Mouse (Mus musculus) E14TG2a.4 (cell line): ENCODE data around the gene Nlk.

Experiments used
- H3K27me3 ChIP-seq: 2 replicates; pipeline ENCODE4 v1.6.1; 2014; ENCODE audit warnings: low read length, control low read depth; ENCODE audit not compliant: insufficient read depth
- H3K36me3 ChIP-seq: 2 replicates; pipeline ENCODE4 v1.6.1; 2014; ENCODE audit warnings: low read length, control low read depth; ENCODE audit not compliant: insufficient read depth
- H3K4me1 ChIP-seq: replicated peaks from 2 replicates; pipeline ENCODE4 v1.6.1; 2014; ENCODE audit warnings: low read depth, low read length, control low read depth
- H3K4me3 ChIP-seq: replicated peaks from 2 replicates; pipeline ENCODE4 v1.5.1; 2014; ENCODE audit warnings: mild to moderate bottlenecking, low read length
- H3K9me3 ChIP-seq: 2 replicates; pipeline ENCODE4 v1.6.1; 2014; ENCODE audit warnings: low read length, control low read depth
- CTCF ChIP-seq: conservative IDR thresholded peaks from 2 replicates; pipeline ENCODE4 v1.5.1; 2014; ENCODE audit warnings: low read length
- NANOG ChIP-seq: IDR thresholded peaks from 2 replicates; pipeline ENCODE4 v1.6.1; 2014; ENCODE audit warnings: borderline replicate concordance, low read length, mixed read lengths
- POU5F1 ChIP-seq: IDR thresholded peaks from 2 replicates; pipeline ENCODE4 v1.6.1; 2014; ENCODE audit warnings: low read length, borderline replicate concordance

Gene Nlk

GRCm38 (mm10) chr11:78550168-78551058 lies 146.8 kb downstream of the Nlk start, which contains the start of gene Tmem97:
Gene Tmem97 (minus strand): TSS chr11:78550777.
- H3K36me3 ChIP-seq: peaks cover 33% of the 10 kb centered on the region
- peaks cover 9% of the 10 kb centered on the region for H3K9me3 ChIP-seq
- TF ChIP-seq POU5F1 (no peak), CTCF (no peak), NANOG (no peak)
- H3K4me1 ChIP-seq: peaks cover 48% of the 10 kb centered on the region
- no peaks in the 10 kb centered on the region for H3K27me3 ChIP-seq
- H3K4me3 ChIP-seq: peak within 1 kb of the TSS; percentile 93

- Histone ChIP-seq H3K27me3 (no peaks in the 10 kb centered on the region), H3K9me3 (peaks cover 9% of the 10 kb centered on the region), H3K36me3 (peaks cover 42% of the 10 kb centered on the region), H3K4me3 (peak overlapping the region; percentile 93), H3K4me1 (peaks cover 56% of the 10 kb centered on the region)
- TF ChIP-seq CTCF (no peak), POU5F1 (no peak), NANOG (no peak)
Observed at GRCm38 (mm10) chr11:78549491-78549987, 147.6 kb downstream of the Nlk start.

- peaks cover under 1% of the 10 kb centered on the region; the same call in 1 of the 2 replicates for H3K9me3 ChIP-seq
- TF ChIP-seq CTCF (no peak), POU5F1 (no peak), NANOG (no peak)
- 0 out of 2 replicates have a peak overlapping the region, but pooled peaks have one; percentile 10 for H3K4me3 ChIP-seq
- H3K4me1 ChIP-seq: peaks cover 72% of the 10 kb centered on the region
- H3K36me3 ChIP-seq: peaks cover 56% of the 10 kb centered on the region
- H3K27me3 ChIP-seq: no peaks in the 10 kb centered on the region
Observed at GRCm38 (mm10) chr11:78547718-78548460, 149.3 kb downstream of the Nlk start.

- Histone ChIP-seq H3K27me3 (no peaks in the 10 kb centered on the region), H3K4me1 (peaks cover 70% of the 10 kb centered on the region), H3K36me3 (peaks cover 83% of the 10 kb centered on the region), H3K4me3 (no peak overlapping the region; the same call in 1 of the 2 replicates), H3K9me3 (no peaks in the 10 kb centered on the region)
- no peak for TF ChIP-seq POU5F1
- no peak for TF ChIP-seq NANOG
Observed at GRCm38 (mm10) chr11:78545181-78545580, 152.0 kb downstream of the Nlk start.

- no peak overlapping the region for H3K4me3 ChIP-seq
- no peaks in the 10 kb centered on the region for H3K9me3 ChIP-seq
- no peak for TF ChIP-seq POU5F1
- TF ChIP-seq CTCF: no peak
- TF ChIP-seq NANOG: no peak
- peaks cover 89% of the 10 kb centered on the region for H3K36me3 ChIP-seq
- H3K4me1 ChIP-seq: peaks cover 70% of the 10 kb centered on the region
- no peaks in the 10 kb centered on the region for H3K27me3 ChIP-seq
Observed at GRCm38 (mm10) chr11:78544449-78545111, 152.6 kb downstream of the Nlk start.

GRCm38 (mm10) chr11:78540358-78540757 lies 156.8 kb downstream of the Nlk start:
- H3K9me3 ChIP-seq: no peaks in the 10 kb centered on the region
- H3K4me3 ChIP-seq: no peak overlapping the region
- TF ChIP-seq CTCF (no peak), POU5F1 (no peak), NANOG (no peak)
- peaks cover 55% of the 10 kb centered on the region for H3K4me1 ChIP-seq
- H3K27me3 ChIP-seq: no peaks in the 10 kb centered on the region
- H3K36me3 ChIP-seq: peaks cover 70% of the 10 kb centered on the region

- H3K9me3 ChIP-seq: no peaks in the 10 kb centered on the region
- H3K4me1 ChIP-seq: peaks cover 55% of the 10 kb centered on the region
- no peaks in the 10 kb centered on the region for H3K27me3 ChIP-seq
- TF ChIP-seq POU5F1 (no peak), NANOG (no peak), CTCF (no peak)
- peaks cover 45% of the 10 kb centered on the region for H3K36me3 ChIP-seq
- peak overlapping the region; percentile 97 for H3K4me3 ChIP-seq
Observed at GRCm38 (mm10) chr11:78536690-78537084, 160.5 kb downstream of the Nlk start.

- no peaks in the 10 kb centered on the region for H3K9me3 ChIP-seq
- peaks cover 59% of the 10 kb centered on the region for H3K4me1 ChIP-seq
- H3K27me3 ChIP-seq: no peaks in the 10 kb centered on the region
- H3K36me3 ChIP-seq: peaks cover 40% of the 10 kb centered on the region
- TF ChIP-seq CTCF (no peak), POU5F1 (no peak), NANOG (no peak)
- peak within 1 kb of the TSS; percentile 97 for H3K4me3 ChIP-seq
Observed at GRCm38 (mm10) chr11:78536080-78536689, 161.0 kb downstream of the Nlk start, which contains the start of the genes Tnfaip1 and Ift20. Gene Tnfaip1 (minus strand): TSS chr11:78536332. Gene Ift20 (plus strand): TSS chr11:78536361.
